Mouse (Mus musculus): ENCODE measurements around the gene B4galt5. TPM values are rescaled to one million over a fixed set of nuclear protein-coding genes. Genes with fewer than 3 reads are reported as not detected.

B4galt5 gene
- total and polyA plus RNA-seq, 2 experiments from 2014 or later: 6.5 to 24.2 TPM

DNA sequence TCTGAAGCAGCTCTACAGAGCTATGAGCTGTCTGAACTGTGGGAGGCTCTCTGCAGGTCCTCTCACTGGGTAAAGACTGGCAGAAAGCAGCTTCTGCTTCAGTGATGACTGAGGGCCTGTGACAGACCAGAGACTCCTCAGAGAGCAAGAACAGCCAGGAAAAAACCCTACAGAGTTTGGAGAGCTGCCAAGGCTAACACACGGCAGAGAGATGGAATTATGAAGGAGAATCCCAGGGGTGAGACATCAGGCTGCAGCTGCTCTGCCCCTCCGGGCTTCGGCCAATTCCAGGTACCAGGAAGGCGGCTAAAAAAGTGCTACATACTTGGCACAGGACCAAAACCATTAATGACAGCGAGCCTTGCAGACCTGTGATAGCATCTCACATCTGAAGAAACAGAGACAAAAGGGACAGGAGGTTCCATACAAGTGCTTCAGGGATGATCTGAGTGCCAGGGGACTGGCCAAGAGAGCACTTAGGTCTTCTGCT is 17.5 kb downstream of the B4galt5 start:
- Histone ChIP-seq H3K4me2 (ENCODE audit: low read depth, low read length) (no peak overlapping the region), H3K36me3 (replicated peaks; ENCODE audit: control insufficient read depth, insufficient read depth, low read length) (no peaks in the 10 kb centered on the region), H3K4me1 (ENCODE audit: control insufficient read depth, insufficient read depth) (peaks cover 20% of the 10 kb centered on the region; the same call in 1 of the 2 replicates), H3K9ac (replicated peaks; ENCODE audit: low read depth, low read length) (no peak overlapping the region), H3K9me3 (replicated peaks; ENCODE audit: control insufficient read depth, low read length) (no peaks in the 10 kb centered on the region), H3K27me3 (ENCODE audit: control insufficient read depth, insufficient read depth, low read length) (no peaks in the 10 kb centered on the region), H3K27ac (ENCODE audit: low read depth) (no peak overlapping the region), H3K4me3 (ENCODE audit: low read depth, low read length) (no peak overlapping the region)
- peak; percentile 24; the same call in 1 of the 2 replicates for ATAC-seq (ENCODE audit: insufficient read depth, low read depth)
- WGBS: 9% methylated on average over 5 of the region's 5 CpGs
- DNase-seq (ENCODE audit: low spot score): no peak
- TF ChIP-seq CTCF (IDR thresholded peaks at IDR 0.05; ENCODE audit: low read depth) (no peak), EP300 (IDR thresholded peaks at IDR 0.05; ENCODE audit: low read depth) (no peak)

GRCm38 (mm10) chr2:167330581-167330980 is 18.4 kb downstream of the B4galt5 start:
- H3K4me3 ChIP-seq (ENCODE audit: low read depth, low read length): no peak overlapping the region
- H3K27me3 ChIP-seq (ENCODE audit: control insufficient read depth, insufficient read depth, low read length): no peaks in the 10 kb centered on the region
- no peak overlapping the region for H3K4me2 ChIP-seq (ENCODE audit: low read depth, low read length)
- no peak overlapping the region for H3K27ac ChIP-seq (ENCODE audit: low read depth)
- ATAC-seq (ENCODE audit: insufficient read depth, low read depth) (no peak), DNase-seq (ENCODE audit: low spot score) (no peak)
- TF ChIP-seq EP300 (IDR thresholded peaks at IDR 0.05; ENCODE audit: low read depth) (no peak), CTCF (IDR thresholded peaks at IDR 0.05; ENCODE audit: low read depth) (no peak)
- H3K4me1 ChIP-seq (ENCODE audit: control insufficient read depth, insufficient read depth): peaks cover 16% of the 10 kb centered on the region; the same call in 1 of the 2 replicates
- H3K9me3 ChIP-seq (replicated peaks; ENCODE audit: control insufficient read depth, low read length): no peaks in the 10 kb centered on the region
- WGBS: 83% methylated on average over 5 of the region's 5 CpGs
- no peak overlapping the region for H3K9ac ChIP-seq (replicated peaks; ENCODE audit: low read depth, low read length)
- H3K36me3 ChIP-seq (replicated peaks; ENCODE audit: control insufficient read depth, insufficient read depth, low read length): no peaks in the 10 kb centered on the region

DNA sequence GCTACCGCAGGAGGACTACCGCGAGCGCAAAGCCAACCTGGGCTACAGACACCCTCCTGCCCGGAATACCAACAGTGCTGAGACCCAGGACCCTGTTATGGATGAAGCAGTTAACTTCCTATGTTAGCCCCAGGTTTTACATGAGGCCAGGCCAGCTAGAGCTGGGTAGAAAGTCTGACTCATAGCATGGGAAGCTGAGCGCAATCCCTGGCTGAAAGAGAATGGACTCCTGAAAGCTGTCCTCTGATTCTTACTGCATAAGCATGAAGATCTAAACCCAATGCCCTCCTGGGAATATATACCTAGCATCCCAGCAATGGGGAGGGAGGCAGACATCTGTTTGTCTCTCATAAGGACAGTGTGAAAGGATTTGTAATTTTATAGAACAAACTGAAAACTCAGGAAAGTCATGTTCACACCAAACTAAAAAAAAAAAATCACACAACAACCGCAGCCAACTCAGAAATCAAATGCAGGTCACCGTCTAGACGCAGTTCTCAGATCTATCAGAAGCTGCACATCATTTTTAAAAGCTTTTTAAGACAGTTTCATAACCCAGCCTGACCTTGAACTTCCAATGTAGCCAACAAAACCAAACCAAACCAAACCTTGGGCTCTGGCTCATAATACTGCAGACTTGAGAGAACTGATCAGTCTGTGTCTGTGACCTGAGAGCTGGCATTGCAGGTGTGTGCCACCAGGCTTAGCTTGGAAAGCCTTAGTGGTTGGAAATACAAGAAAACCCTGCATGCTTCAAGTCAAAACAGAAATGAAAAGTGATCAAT is 19.3 kb downstream of the B4galt5 start:
- no peak overlapping the region for H3K4me3 ChIP-seq (ENCODE audit: low read depth, low read length)
- H3K9ac ChIP-seq (replicated peaks; ENCODE audit: low read depth, low read length): no peak overlapping the region
- no peak for TF ChIP-seq EP300 (IDR thresholded peaks at IDR 0.05; ENCODE audit: low read depth)
- no peak for TF ChIP-seq CTCF (IDR thresholded peaks at IDR 0.05; ENCODE audit: low read depth)
- no peak overlapping the region for H3K27ac ChIP-seq (ENCODE audit: low read depth)
- peaks cover 16% of the 10 kb centered on the region; the same call in 1 of the 2 replicates for H3K4me1 ChIP-seq (ENCODE audit: control insufficient read depth, insufficient read depth)
- H3K27me3 ChIP-seq (ENCODE audit: control insufficient read depth, insufficient read depth, low read length): no peaks in the 10 kb centered on the region
- no peaks in the 10 kb centered on the region for H3K36me3 ChIP-seq (replicated peaks; ENCODE audit: control insufficient read depth, insufficient read depth, low read length)
- H3K9me3 ChIP-seq (replicated peaks; ENCODE audit: control insufficient read depth, low read length): no peaks in the 10 kb centered on the region
- DNase-seq (ENCODE audit: low spot score): no peak
- no peak for ATAC-seq (ENCODE audit: insufficient read depth, low read depth)
- WGBS: 85% methylated on average over 9 of the region's 9 CpGs
- no peak overlapping the region for H3K4me2 ChIP-seq (ENCODE audit: low read depth, low read length)

DNA sequence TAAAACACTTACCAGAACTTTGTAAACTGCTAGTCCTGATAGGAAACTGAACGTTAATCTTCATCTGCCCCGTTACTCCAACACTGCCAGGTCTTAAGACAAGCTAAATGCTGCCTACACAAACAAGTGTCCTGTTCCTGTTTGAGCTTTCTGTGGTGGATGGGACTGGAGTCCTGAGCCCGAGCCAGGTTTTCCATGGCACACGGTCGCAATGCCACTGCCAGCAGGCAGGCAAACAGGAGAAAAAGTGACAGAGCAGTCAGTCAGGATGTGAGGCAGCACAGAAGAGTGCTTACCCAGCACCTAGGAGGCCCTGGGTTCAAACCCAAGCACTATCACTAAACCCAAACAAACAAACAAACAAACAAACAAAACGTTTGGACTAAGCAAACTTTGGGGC is 20.6 kb downstream of the B4galt5 start:
- DNase-seq (ENCODE audit: low spot score): no peak
- TF ChIP-seq CTCF (IDR thresholded peaks at IDR 0.05; ENCODE audit: low read depth) (no peak), EP300 (IDR thresholded peaks at IDR 0.05; ENCODE audit: low read depth) (no peak)

DNA sequence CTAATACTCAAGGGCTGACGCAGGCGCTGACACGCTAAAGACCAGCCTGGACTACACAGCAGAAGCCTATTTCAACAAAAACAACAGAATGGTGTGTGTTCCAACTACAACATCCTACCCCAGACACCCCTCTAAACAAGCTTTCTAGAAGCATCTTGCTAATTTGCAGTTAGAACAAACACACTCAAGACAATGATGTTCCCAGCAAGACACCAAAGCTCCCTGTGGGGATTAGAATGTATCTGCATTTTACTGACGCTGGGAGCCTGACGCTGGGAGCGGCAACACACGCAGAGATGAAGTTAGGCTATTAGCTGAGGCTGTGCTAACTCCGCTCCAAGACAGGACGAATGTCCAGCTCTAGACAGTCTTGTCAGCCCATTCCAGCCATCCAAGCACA is 22.4 kb downstream of the B4galt5 start:
- H3K27me3 ChIP-seq (ENCODE audit: control insufficient read depth, insufficient read depth, low read length): no peaks in the 10 kb centered on the region
- DNase-seq (ENCODE audit: low spot score): no peak
- TF ChIP-seq CTCF (IDR thresholded peaks at IDR 0.05; ENCODE audit: low read depth): no peak
- no peak for TF ChIP-seq EP300 (IDR thresholded peaks at IDR 0.05; ENCODE audit: low read depth)
- 80% methylated on average over 9 of the region's 9 CpGs for WGBS
- H3K27ac ChIP-seq (ENCODE audit: low read depth): no peak overlapping the region
- no peaks in the 10 kb centered on the region for H3K36me3 ChIP-seq (replicated peaks; ENCODE audit: control insufficient read depth, insufficient read depth, low read length)
- ATAC-seq (ENCODE audit: insufficient read depth, low read depth): no peak
- H3K4me3 ChIP-seq (ENCODE audit: low read depth, low read length): no peak overlapping the region
- H3K4me2 ChIP-seq (ENCODE audit: low read depth, low read length): no peak overlapping the region
- no peaks in the 10 kb centered on the region for H3K9me3 ChIP-seq (replicated peaks; ENCODE audit: control insufficient read depth, low read length)
- H3K4me1 ChIP-seq (ENCODE audit: control insufficient read depth, insufficient read depth): peaks cover 10% of the 10 kb centered on the region; the same call in 1 of the 2 replicates
- H3K9ac ChIP-seq (replicated peaks; ENCODE audit: low read depth, low read length): no peak overlapping the region

More for the DNA sequence above, 20.6 kb downstream of the B4galt5 start:
- peaks cover 11% of the 10 kb centered on the region; the same call in 1 of the 2 replicates for H3K4me1 ChIP-seq (ENCODE audit: control insufficient read depth, insufficient read depth)
- H3K4me2 ChIP-seq (ENCODE audit: low read depth, low read length): no peak overlapping the region
- WGBS: 76% methylated on average over 6 of the region's 6 CpGs
- no peaks in the 10 kb centered on the region for H3K27me3 ChIP-seq (ENCODE audit: control insufficient read depth, insufficient read depth, low read length)
- H3K9ac ChIP-seq (replicated peaks; ENCODE audit: low read depth, low read length): no peak overlapping the region
- no peaks in the 10 kb centered on the region for H3K36me3 ChIP-seq (replicated peaks; ENCODE audit: control insufficient read depth, insufficient read depth, low read length)
- H3K9me3 ChIP-seq (replicated peaks; ENCODE audit: control insufficient read depth, low read length): no peaks in the 10 kb centered on the region
- no peak for ATAC-seq (ENCODE audit: insufficient read depth, low read depth)
- H3K27ac ChIP-seq (ENCODE audit: low read depth): no peak overlapping the region
- no peak overlapping the region for H3K4me3 ChIP-seq (ENCODE audit: low read depth, low read length)

Measured in heart, postnatal 0 days (tissue).